Mouse (Mus musculus) urinary bladder, postnatal 14 days (tissue): ENCODE measurements around the gene Dcdc2c.

Source experiments
- DNase-seq: peaks from one replicate; pipeline ENCODE4 v3.0.0; 2021; ENCODE audit warnings: low spot score

The Dcdc2c gene

DNA sequence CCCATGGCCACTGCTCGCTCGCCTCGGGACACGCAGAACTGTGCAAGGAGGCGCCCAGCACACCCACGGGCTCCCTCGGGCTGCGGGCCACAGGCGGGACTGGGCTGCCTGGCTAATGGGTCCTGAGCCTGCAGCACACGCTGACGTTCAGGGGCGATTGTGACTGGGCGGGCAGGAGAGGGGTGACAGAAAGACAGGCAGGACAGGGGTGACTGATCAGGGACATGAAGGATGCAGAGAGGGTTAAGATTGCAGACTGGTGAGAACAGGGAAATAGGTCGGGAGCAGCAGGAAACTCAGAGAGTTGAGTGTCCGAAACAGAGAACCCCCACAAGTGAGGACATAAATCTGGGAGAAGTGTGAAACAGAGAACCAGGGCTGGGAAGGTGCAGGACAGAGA is at the start of gene Dcdc2c:
Gene Dcdc2c (minus strand): TSS at position 101 of the 400 bp plus-strand sequence.
- DNase-seq = no peak

- DNase-seq = no peak
Observed at GRCm38 (mm10) chr12:28598526-28598991, 46.4 kb upstream of the Dcdc2c start.

- no peak for DNase-seq
Observed at GRCm38 (mm10) chr12:28598110-28598509, 45.9 kb upstream of the Dcdc2c start.

GRCm38 (mm10) chr12:28597699-28598098 is 45.5 kb upstream of the Dcdc2c start:
- DNase-seq = no peak

GRCm38 (mm10) chr12:28596851-28597250 is 44.7 kb upstream of the Dcdc2c start:
- no peak for DNase-seq

DNA sequence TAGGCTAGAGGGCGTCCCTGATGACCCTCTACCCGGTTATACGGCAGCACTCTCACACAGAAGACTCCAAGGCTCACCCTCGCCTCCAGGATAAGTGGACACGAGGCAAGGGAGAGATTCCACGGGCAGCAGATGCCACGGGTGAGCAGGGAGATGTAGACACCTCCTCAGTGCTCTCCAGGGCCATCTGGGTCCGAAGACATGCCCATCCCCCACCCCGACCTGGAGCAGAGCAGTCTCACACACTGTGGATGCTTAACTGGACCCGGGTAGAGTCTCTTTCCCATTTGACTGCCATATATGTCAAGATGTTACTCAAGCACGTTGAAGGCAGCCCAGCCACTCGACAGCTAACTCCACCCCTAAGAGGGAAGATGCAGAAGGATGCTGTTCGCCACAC is 38.2 kb upstream of the Dcdc2c start:
- no peak for DNase-seq

- DNase-seq = peak; percentile 84
Observed at GRCm38 (mm10) chr12:28589090-28589868, 37.1 kb upstream of the Dcdc2c start.

- DNase-seq = no peak
Observed at GRCm38 (mm10) chr12:28587949-28588348, 35.8 kb upstream of the Dcdc2c start.

DNA sequence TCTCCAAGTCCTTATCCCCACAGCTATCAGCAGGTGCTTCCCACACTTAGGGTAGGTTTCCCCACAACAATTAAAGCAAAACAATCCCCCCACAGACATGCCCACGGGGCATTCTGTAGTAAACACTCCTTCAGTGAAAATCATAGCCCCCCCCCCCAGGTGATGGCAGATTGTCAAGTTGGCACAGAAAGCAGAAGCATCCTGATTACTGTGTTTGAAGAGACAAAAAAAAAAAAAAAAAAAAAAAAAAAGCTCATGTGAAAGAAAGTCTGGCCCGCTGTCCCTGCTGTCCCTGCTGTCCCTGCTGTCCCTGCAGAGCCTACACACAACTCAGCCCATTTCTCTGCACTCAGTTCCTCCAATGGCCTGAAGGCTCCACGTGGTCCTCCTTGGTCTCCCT is 31.8 kb upstream of the Dcdc2c start:
- no peak for DNase-seq

DNA sequence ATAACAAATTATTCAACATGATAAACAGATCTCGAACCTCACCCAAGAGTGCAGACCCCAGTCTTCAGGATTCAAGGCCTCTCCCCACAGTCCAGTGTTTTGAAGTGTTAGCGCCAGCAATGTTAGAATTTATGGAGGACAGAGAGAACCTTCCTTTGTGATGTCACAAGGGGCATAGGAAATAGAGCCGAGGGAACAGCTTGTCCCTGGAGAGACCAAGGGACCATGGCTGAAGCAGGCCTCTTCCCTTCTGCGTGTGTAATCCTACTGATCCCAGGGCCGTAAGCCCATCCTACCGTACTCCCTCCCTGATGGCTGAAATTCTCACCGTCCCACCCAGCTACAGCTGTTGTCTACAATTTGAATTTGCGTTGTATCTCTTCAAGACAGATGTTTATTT is 30.2 kb upstream of the Dcdc2c start, which contains the start of gene Allc:
Gene Allc (minus strand): TSS at position 101 of the 400 bp plus-strand sequence.
- no peak for DNase-seq

DNA sequence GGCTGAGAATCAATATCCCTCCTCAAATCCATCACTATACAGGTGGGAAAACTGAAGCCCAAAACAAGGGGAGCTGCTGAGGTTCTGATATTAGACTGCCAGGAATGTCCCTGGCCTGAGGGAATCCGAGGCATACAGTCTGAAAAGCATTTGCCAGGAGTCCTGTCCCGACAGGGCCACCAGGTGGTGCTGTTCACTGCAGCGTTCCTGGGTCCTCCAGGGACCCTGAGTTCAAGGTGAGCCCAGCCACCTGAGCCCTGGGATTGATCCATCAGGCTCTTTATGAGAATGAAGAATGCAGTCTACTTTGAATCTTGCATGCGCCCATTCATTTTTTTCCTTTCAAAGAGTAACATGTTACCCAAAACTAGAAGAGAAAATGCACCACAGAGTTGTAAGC is 26.9 kb upstream of the Dcdc2c start:
- no peak for DNase-seq

DNA sequence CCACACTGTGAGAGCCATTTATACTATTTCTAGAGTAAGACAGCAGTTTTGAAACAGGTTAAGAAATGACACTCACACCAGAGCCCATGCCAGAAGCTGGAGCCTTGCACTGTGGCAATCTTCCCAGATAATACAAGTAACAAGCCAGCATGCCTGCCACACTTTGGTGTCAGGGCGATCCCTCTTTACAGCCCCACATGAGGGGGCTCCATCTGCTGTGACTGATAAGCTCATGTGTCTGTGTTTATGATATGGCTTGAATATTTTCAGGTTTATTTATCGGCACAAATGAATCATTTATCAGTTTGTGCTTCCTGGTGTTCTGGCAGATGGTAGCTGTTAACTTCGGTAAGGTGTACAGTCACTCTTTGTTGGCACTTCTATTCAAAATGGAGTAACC is 25.9 kb upstream of the Dcdc2c start:
- DNase-seq = no peak

GRCm38 (mm10) chr12:28575366-28576070 is 23.3 kb upstream of the Dcdc2c start:
- DNase-seq = no peak

DNA sequence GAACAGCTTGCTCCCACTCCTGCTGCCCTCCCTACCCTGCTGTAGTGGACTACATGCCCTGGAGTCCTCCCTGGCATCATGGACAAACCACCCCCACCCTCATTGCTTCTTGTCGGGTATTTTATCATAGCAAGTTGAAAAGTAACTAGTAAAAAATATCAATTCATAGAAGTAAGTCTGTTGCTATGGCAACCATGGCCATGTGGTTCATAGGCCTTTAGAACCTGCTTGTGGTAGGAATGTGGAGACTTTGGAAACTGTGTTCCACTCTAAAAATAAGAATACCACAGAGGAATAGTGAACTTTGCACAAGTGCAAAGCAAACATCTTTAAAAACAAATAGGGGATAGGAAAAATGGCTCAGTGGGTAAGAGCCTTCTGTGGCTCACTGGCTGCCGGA is 20.0 kb upstream of the Dcdc2c start:
- no peak for DNase-seq

GRCm38 (mm10) chr12:28551775-28552174 is 424 bp downstream of the Dcdc2c start:
- DNase-seq = no peak

- no peak for DNase-seq
Observed at GRCm38 (mm10) chr12:28548887-28549286, 3.3 kb downstream of the Dcdc2c start.

DNA sequence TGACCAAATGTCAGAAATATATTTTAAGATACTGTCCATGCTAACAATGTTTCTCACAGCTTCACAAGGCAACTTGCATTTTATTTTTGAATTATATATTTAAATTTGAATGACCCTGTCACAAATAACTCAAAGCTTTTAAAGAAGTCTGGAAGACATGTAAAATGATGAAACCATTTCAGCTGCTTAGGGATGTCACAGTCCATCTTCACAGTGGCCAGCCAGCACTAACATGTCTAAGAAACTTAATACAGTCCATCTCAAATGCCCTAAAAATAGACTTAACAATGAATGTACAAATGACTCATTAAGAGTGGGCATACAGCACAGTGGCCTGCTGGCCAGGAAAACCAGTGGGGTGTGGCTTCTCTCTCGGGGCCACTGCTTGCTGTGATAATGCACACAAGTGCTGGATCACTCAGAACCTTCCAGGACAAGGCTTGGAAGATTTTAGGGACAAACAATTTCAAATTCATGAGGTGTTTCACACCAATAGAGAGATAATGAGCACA is 37.9 kb downstream of the Dcdc2c start:
- DNase-seq = no peak

- DNase-seq = no peak
Observed at GRCm38 (mm10) chr12:28509699-28510280, 42.4 kb downstream of the Dcdc2c start.

GRCm38 (mm10) chr12:28494289-28494688 is 57.9 kb downstream of the Dcdc2c start:
- no peak for DNase-seq

GRCm38 (mm10) chr12:28482483-28483160 is 69.6 kb downstream of the Dcdc2c start:
- DNase-seq = no peak

DNA sequence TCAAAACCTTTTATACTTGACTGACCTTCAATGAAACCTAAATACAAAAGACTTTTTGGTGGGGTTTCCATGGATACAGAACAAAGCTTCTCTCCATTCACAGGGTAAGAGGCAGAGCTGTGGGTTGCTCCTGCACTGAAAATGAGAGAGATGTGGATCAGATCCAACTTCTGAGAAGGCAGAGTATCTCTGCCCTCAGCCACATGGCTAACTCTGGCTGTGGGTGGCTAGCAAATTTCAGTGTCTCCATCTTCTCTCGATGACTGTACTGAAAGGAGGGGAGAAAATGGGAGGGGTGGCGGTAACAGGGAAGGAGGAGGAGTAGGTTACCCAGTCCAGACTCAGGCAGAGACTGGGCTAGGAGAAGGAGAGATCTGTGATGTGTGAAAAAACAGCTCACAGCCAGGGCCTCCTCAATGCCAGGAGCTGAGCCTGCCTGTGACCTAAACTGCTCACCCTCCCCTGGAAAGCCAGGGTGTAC is 91.2 kb downstream of the Dcdc2c start:
- no peak for DNase-seq

DNA sequence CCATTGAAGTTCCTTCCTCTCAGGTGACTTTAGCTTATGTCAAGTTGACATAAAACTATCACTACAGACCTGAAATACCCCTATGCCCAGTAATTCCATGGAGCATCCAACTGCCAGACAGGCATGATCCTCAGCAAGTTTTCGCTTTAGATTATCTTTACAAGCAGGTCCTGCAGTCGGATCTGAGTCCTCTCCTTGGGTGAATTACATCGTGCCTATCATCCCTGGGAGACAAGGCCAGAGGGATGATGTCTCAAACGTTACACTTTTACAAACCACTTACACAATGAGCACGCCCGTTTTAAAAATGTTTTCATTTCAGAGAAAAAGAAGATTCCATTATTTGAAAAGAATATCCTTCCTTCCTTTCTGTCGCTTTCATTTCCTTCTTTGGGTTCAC is 91.7 kb downstream of the Dcdc2c start:
- DNase-seq = no peak
